Mouse (Mus musculus): ENCODE results near the gene Cdc37l1.

Gene Cdc37l1

GRCm38 (mm10) chr19:29045956-29046650 is 56.0 kb downstream of the Cdc37l1 start:
- no peak for DNase-seq (ENCODE audit: extremely low spot score, low read depth, low spot score)

- no peak for DNase-seq (ENCODE audit: extremely low spot score, low read depth, low spot score)
Observed at GRCm38 (mm10) chr19:29046961-29047333, 56.8 kb downstream of the Cdc37l1 start.

- DNase-seq (ENCODE audit: extremely low spot score, low read depth, low spot score): no peak
Observed at GRCm38 (mm10) chr19:29047334-29048170, 57.4 kb downstream of the Cdc37l1 start, which contains the start of gene Ak3. Ak3 (minus strand) TSS chr19:29047961.

- no peak for DNase-seq (ENCODE audit: extremely low spot score, low read depth, low spot score)
Observed at GRCm38 (mm10) chr19:29049401-29050075, 59.4 kb downstream of the Cdc37l1 start.

- no peak for DNase-seq (ENCODE audit: extremely low spot score, low read depth, low spot score)
Observed at GRCm38 (mm10) chr19:29050186-29050980, 60.2 kb downstream of the Cdc37l1 start.

GRCm38 (mm10) chr19:29052786-29053185 is 62.6 kb downstream of the Cdc37l1 start:
- no peak for DNase-seq (ENCODE audit: extremely low spot score, low read depth, low spot score)

- DNase-seq (ENCODE audit: extremely low spot score, low read depth, low spot score): no peak
Observed at GRCm38 (mm10) chr19:29054594-29054993, 64.4 kb downstream of the Cdc37l1 start.

- DNase-seq (ENCODE audit: extremely low spot score, low read depth, low spot score): no peak
Observed at GRCm38 (mm10) chr19:29055469-29055868, 65.3 kb downstream of the Cdc37l1 start.

- DNase-seq (ENCODE audit: extremely low spot score, low read depth, low spot score): no peak
Observed at GRCm38 (mm10) chr19:29058741-29059140, 68.6 kb downstream of the Cdc37l1 start.

GRCm38 (mm10) chr19:29059688-29060087 is 69.5 kb downstream of the Cdc37l1 start:
- no peak for DNase-seq (ENCODE audit: extremely low spot score, low read depth, low spot score)

- DNase-seq (ENCODE audit: extremely low spot score, low read depth, low spot score): no peak
Observed at GRCm38 (mm10) chr19:29060299-29060698, 70.1 kb downstream of the Cdc37l1 start.

GRCm38 (mm10) chr19:29063009-29063408 is 72.9 kb downstream of the Cdc37l1 start:
- DNase-seq (ENCODE audit: extremely low spot score, low read depth, low spot score): no peak

GRCm38 (mm10) chr19:29063577-29064363 is 73.6 kb downstream of the Cdc37l1 start:
- DNase-seq (ENCODE audit: extremely low spot score, low read depth, low spot score): peak; percentile 70

- no peak for DNase-seq (ENCODE audit: extremely low spot score, low read depth, low spot score)
Observed at GRCm38 (mm10) chr19:29064451-29065102, 74.4 kb downstream of the Cdc37l1 start.

GRCm38 (mm10) chr19:29066981-29067471 is 76.9 kb downstream of the Cdc37l1 start:
- DNase-seq (ENCODE audit: extremely low spot score, low read depth, low spot score): no peak

- no peak for DNase-seq (ENCODE audit: extremely low spot score, low read depth, low spot score)
Observed at GRCm38 (mm10) chr19:29069195-29069594, 79.0 kb downstream of the Cdc37l1 start.

GRCm38 (mm10) chr19:29074802-29075201 is 84.7 kb downstream of the Cdc37l1 start:
- DNase-seq (ENCODE audit: extremely low spot score, low read depth, low spot score): no peak
